17 mouse cellular contexts compared by ENCODE assay signal in genomic region chr16:37899357-37899756, GRCm38 (mm10). TPM values are rescaled to one million over a fixed set of nuclear protein-coding genes. Genes with fewer than 3 reads are reported as not detected.
DNase-seq lines count a peak whose midpoint lies in the region; ATAC-seq and TF ChIP-seq lines count a peak whose summit lies in the region.
"Had no signal": no experiment of that assay in that cellular context is flagged by ENCODE, and none has a peak within 500 bp of the region (broad histone marks: within the 10 kb centered on the region; RNA-seq: fewer than 3 reads in every experiment).

No protein-coding gene starts in this region.

- WGBS in hindbrain, postnatal 0 days: 44% methylated on average over 2 of the region's 2 CpGs
- 30% methylated on average over 2 of the region's 2 CpGs for WGBS in hindbrain, embryonic 13.5 days
- WGBS in kidney, postnatal 0 days: 12% methylated on average over 2 of the region's 2 CpGs
- 17% methylated on average over 2 of the region's 2 CpGs for WGBS in neural tube, embryonic 14.5 days

- H3K9me3 ChIP-seq in hindbrain, postnatal 0 days (ENCODE audit: low read length): no peaks in the 10 kb centered on the region
- no peaks in the 10 kb centered on the region for H3K9me3 ChIP-seq in hindbrain, embryonic 13.5 days
- no peaks in the 10 kb centered on the region for H3K9me3 ChIP-seq in kidney, postnatal 0 days (replicated peaks; ENCODE audit: low read length)
- no peaks in the 10 kb centered on the region for H3K9me3 ChIP-seq in neural tube, embryonic 14.5 days (ENCODE audit: control insufficient read depth, low read length)
- H3K9me3 ChIP-seq: embryonic facial prominence, embryonic 12.5 days had no signal

- no peak overlapping the region for H3K4me2 ChIP-seq in hindbrain, postnatal 0 days (ENCODE audit: low read depth, low read length)
- no peak overlapping the region for H3K4me2 ChIP-seq in hindbrain, embryonic 13.5 days
- H3K4me2 ChIP-seq in kidney, postnatal 0 days (ENCODE audit: low read length): no peak overlapping the region
- no peak overlapping the region for H3K4me2 ChIP-seq in neural tube, embryonic 14.5 days (ENCODE audit: low read depth, low read length)
- H3K4me2 ChIP-seq: embryonic facial prominence, embryonic 12.5 days; hindbrain, embryonic 14.5 days had no signal

- no peak overlapping the region for H3K4me3 ChIP-seq in hindbrain, postnatal 0 days (ENCODE audit: low read length)
- no peak overlapping the region for H3K4me3 ChIP-seq in hindbrain, embryonic 13.5 days
- H3K4me3 ChIP-seq in kidney, postnatal 0 days (replicated peaks; ENCODE audit: low read depth, low read length): no peak overlapping the region
- no peak overlapping the region for H3K4me3 ChIP-seq in neural tube, embryonic 14.5 days (ENCODE audit: low read depth, low read length)
- H3K4me3 ChIP-seq: embryonic facial prominence, embryonic 12.5 days; heart, adult 2 months had no signal

- ATAC-seq in hindbrain, postnatal 0 days: peak; percentile 43; the same call in 1 of the 2 replicates
- ATAC-seq in hindbrain, embryonic 13.5 days (ENCODE audit: low FRiP score): no peak
- ATAC-seq in kidney, postnatal 0 days (replicated peaks; ENCODE audit: low FRiP score, low read depth): no peak; the same call in 1 of the 2 replicates
- peak; percentile 44 for ATAC-seq in neural tube, embryonic 14.5 days (ENCODE audit: low read depth)
- ATAC-seq: forebrain, embryonic 14.5 days had no signal

- H3K36me3 ChIP-seq in hindbrain, postnatal 0 days (ENCODE audit: insufficient read depth, low read length): no peaks in the 10 kb centered on the region
- no peaks in the 10 kb centered on the region for H3K36me3 ChIP-seq in hindbrain, embryonic 13.5 days
- H3K36me3 ChIP-seq in kidney, postnatal 0 days (ENCODE audit: insufficient read depth, low read length): no peaks in the 10 kb centered on the region
- no peaks in the 10 kb centered on the region for H3K36me3 ChIP-seq in neural tube, embryonic 14.5 days (ENCODE audit: control insufficient read depth, insufficient read depth, low read length)
- H3K36me3 ChIP-seq: embryonic facial prominence, embryonic 12.5 days had no signal

- no peak overlapping the region for H3K27ac ChIP-seq in hindbrain, postnatal 0 days
- H3K27ac ChIP-seq in hindbrain, embryonic 13.5 days: no peak overlapping the region
- H3K27ac ChIP-seq in kidney, postnatal 0 days: 0 out of 2 replicates have a peak overlapping the region, but pooled peaks have one; percentile 25
- no peak overlapping the region for H3K27ac ChIP-seq in neural tube, embryonic 14.5 days (ENCODE audit: low read depth, low read length)
- H3K27ac ChIP-seq: embryonic facial prominence, embryonic 12.5 days; heart, adult 2 months; hindbrain, embryonic 14.5 days had no signal

- H3K27me3 ChIP-seq in hindbrain, postnatal 0 days (ENCODE audit: insufficient read depth, low read length): no peaks in the 10 kb centered on the region
- H3K27me3 ChIP-seq in hindbrain, embryonic 13.5 days: no peaks in the 10 kb centered on the region
- no peaks in the 10 kb centered on the region for H3K27me3 ChIP-seq in kidney, postnatal 0 days (ENCODE audit: insufficient read depth, low read length)
- H3K27me3 ChIP-seq in neural tube, embryonic 14.5 days (ENCODE audit: control insufficient read depth, insufficient read depth, low read length): no peaks in the 10 kb centered on the region
- H3K27me3 ChIP-seq: embryonic facial prominence, embryonic 12.5 days had no signal

- peak; percentile 64 for DNase-seq in hindbrain, postnatal 0 days (ENCODE audit: low spot score)
- DNase-seq in hindlimb bud, embryonic 11.5 days (ENCODE audit: extremely low spot score, low read depth, low spot score): peak; percentile 56
- peak; percentile 77 for DNase-seq in kidney, postnatal 0 days (ENCODE audit: low spot score)
- DNase-seq in urinary bladder, postnatal 4 days (ENCODE audit: low spot score in 2 of 2): no peak
- DNase-seq in right cerebral cortex, postnatal 10 days (ENCODE audit: low spot score in 2 of 2): no peak
- DNase-seq: heart, adult 2 months; right cerebral cortex, postnatal 14 days had no signal

- no peaks in the 10 kb centered on the region for H3K4me1 ChIP-seq in hindbrain, postnatal 0 days (ENCODE audit: insufficient read depth, low read length)
- H3K4me1 ChIP-seq in hindbrain, embryonic 13.5 days (replicated peaks): 0 out of 2 replicates have a peak, but pooled peaks cover 3% of the 10 kb centered on the region
- H3K4me1 ChIP-seq in kidney, postnatal 0 days (replicated peaks; ENCODE audit: insufficient read depth, low read length): no peaks in the 10 kb centered on the region
- no peaks in the 10 kb centered on the region for H3K4me1 ChIP-seq in neural tube, embryonic 14.5 days (ENCODE audit: control insufficient read depth, insufficient read depth, low read length)
- H3K4me1 ChIP-seq: embryonic facial prominence, embryonic 12.5 days had no signal

- no peak overlapping the region for H3K9ac ChIP-seq in hindbrain, postnatal 0 days (replicated peaks; ENCODE audit: low read length)
- no peak overlapping the region for H3K9ac ChIP-seq in hindbrain, embryonic 13.5 days
- H3K9ac ChIP-seq in kidney, postnatal 0 days (ENCODE audit: low read depth, low read length): no peak overlapping the region
- no peak overlapping the region for H3K9ac ChIP-seq in neural tube, embryonic 14.5 days (replicated peaks; ENCODE audit: low read depth, low read length)
- H3K9ac ChIP-seq: embryonic facial prominence, embryonic 12.5 days; hindbrain, embryonic 14.5 days had no signal

- TF ChIP-seq CTCF in hindbrain, postnatal 0 days (IDR thresholded peaks at IDR 0.05; ENCODE audit: low read depth): no peak
- no peak for TF ChIP-seq CTCF in kidney, postnatal 0 days (IDR thresholded peaks at IDR 0.05; ENCODE audit: low read depth)

RNA-seq across cellular contexts. Expression of gene Gpr156, which starts 16.9 kb away (rescaled TPM):
- 3.2 and 4.3 TPM in 2 replicates for total RNA-seq in hindbrain, postnatal 0 days (2014; rRNA removed)
- polyA plus RNA-seq in hindbrain, postnatal 0 days (2015; fragmentation: Nextera tagmentation; extraction: Ambion mirVana): 1.9 and 2.4 TPM in 2 replicates
- polyA plus RNA-seq in hindbrain, embryonic 13.5 days (2015; fragmentation: Nextera tagmentation; extraction: Ambion mirVana): 5.0 TPM in 2 replicates
- 0.55 and 0.59 TPM in 2 replicates for polyA plus RNA-seq in kidney, postnatal 0 days (2015; fragmentation: Nextera tagmentation; extraction: Ambion mirVana)
- 4.9 and 6.4 TPM in 2 replicates for polyA plus RNA-seq in neural tube, embryonic 14.5 days (2014; fragmentation: Nextera tagmentation; extraction: Ambion mirVana)
- total RNA-seq: megakaryocyte, adult 5-6 weeks had no signal
- polyA plus RNA-seq: liver, embryonic 16.5 days had no signal

RNA-seq across cellular contexts. Expression of gene Lrrc58, which starts 31.2 kb away (rescaled TPM):
- total RNA-seq in hindbrain, postnatal 0 days (2014; rRNA removed): 91.1 and 101 TPM in 2 replicates
- polyA plus RNA-seq in hindbrain, postnatal 0 days (2015; fragmentation: Nextera tagmentation; extraction: Ambion mirVana): 48.2 TPM in 2 replicates
- polyA plus RNA-seq in hindbrain, embryonic 13.5 days (2015; fragmentation: Nextera tagmentation; extraction: Ambion mirVana): 46.1 and 49.0 TPM in 2 replicates
- 54.1 and 58.8 TPM in 2 replicates for polyA plus RNA-seq in kidney, postnatal 0 days (2015; fragmentation: Nextera tagmentation; extraction: Ambion mirVana)
- 57.5 and 59.0 TPM in 2 replicates for polyA plus RNA-seq in neural tube, embryonic 14.5 days (2014; fragmentation: Nextera tagmentation; extraction: Ambion mirVana)

RNA-seq across cellular contexts. Expression of gene Gm36028, which starts 38.4 kb away (rescaled TPM):
- not detected in 2 replicates for total RNA-seq in hindbrain, postnatal 0 days (2014; rRNA removed)
- polyA plus RNA-seq in hindbrain, postnatal 0 days (2015; fragmentation: Nextera tagmentation; extraction: Ambion mirVana): 0.18 and 0.21 TPM in 2 replicates
- polyA plus RNA-seq in hindbrain, embryonic 13.5 days (2015; fragmentation: Nextera tagmentation; extraction: Ambion mirVana): not detected in 2 replicates
- polyA plus RNA-seq in kidney, postnatal 0 days (2015; fragmentation: Nextera tagmentation; extraction: Ambion mirVana): 1.9 and 2.8 TPM in 2 replicates
- 0.37 TPM in 1 of 2 replicates, not detected in the other for polyA plus RNA-seq in neural tube, embryonic 14.5 days (2014; fragmentation: Nextera tagmentation; extraction: Ambion mirVana)
- total RNA-seq: left cerebral cortex, adult 18-20 months; megakaryocyte, adult 5-6 weeks had no signal
- polyA plus RNA-seq: hindbrain, embryonic 14.5 days; neural tube, embryonic 11.5 days; stomach, embryonic 14.5 days had no signal

Comparison
In these comparisons a context has a peak if more than half of its experiments do, and no peak if none do; other contexts are left out.
1. ATAC-seq: peak in hindbrain, postnatal 0 days (single experiment) and neural tube, embryonic 14.5 days (single experiment); none in hindbrain, embryonic 13.5 days (single experiment) and kidney, postnatal 0 days (single experiment).
2. DNase-seq: peak in hindbrain, postnatal 0 days (single experiment), hindlimb bud, embryonic 11.5 days (single experiment) and kidney, postnatal 0 days (single experiment); none in urinary bladder, postnatal 4 days (0 of 2) and right cerebral cortex, postnatal 10 days (0 of 2).